Mouse (Mus musculus) megakaryocyte progenitor cell, adult 5-6 weeks (primary cell): Measurements from ENCODE around the gene Itpkb. TPM values are rescaled to one million over a fixed set of nuclear protein-coding genes. Genes with fewer than 3 reads are reported as not detected.

Source experiments
- ATAC-seq: replicated peaks from 2 replicates; pipeline ENCODE4 v1.8.0; 2016; ENCODE audit warnings: mild to moderate bottlenecking, moderate TSS enrichment, inconsistent platforms; ENCODE audit not compliant: poor library complexity
- total RNA-seq, 2 experiments: library from RNA; stranded (forward) in 1 of 2; stranded (reverse) in 1 of 2; fragments of 157-497, 149-512 nt in 1 of 2; fragments of 200-1000 nt in 1 of 2; gene quantifications; 2 replicates each; pipeline versions ENCODE4 v1.2.3 to v1.2.4; 2015 to 2017

Gene Itpkb
- total RNA-seq, 2 experiments from 2014 or later = 9.6 to 12.3 TPM

GRCm38 (mm10) chr1:180391575-180391945, 61.3 kb downstream of the Itpkb start:
- no peak for ATAC-seq

GRCm38 (mm10) chr1:180392137-180392798, 62.0 kb downstream of the Itpkb start:
- no peak for ATAC-seq

- ATAC-seq = peak; percentile 83
These were observed 62.9 kb downstream of the Itpkb start for GRCm38 (mm10) chr1:180393017-180393797.

- ATAC-seq = no peak
These were observed 63.6 kb downstream of the Itpkb start for GRCm38 (mm10) chr1:180393873-180394272.

- ATAC-seq = no peak
These were observed 67.4 kb downstream of the Itpkb start for GRCm38 (mm10) chr1:180397734-180398133.

GRCm38 (mm10) chr1:180398446-180398845, 68.2 kb downstream of the Itpkb start:
- ATAC-seq = no peak

- no peak for ATAC-seq
These were observed 70.6 kb downstream of the Itpkb start for GRCm38 (mm10) chr1:180400691-180401455.

GRCm38 (mm10) chr1:180401725-180402124, 71.4 kb downstream of the Itpkb start:
- ATAC-seq = peak; percentile 54

- ATAC-seq = no peak
These were observed 72.3 kb downstream of the Itpkb start for GRCm38 (mm10) chr1:180402481-180403081.

- no peak for ATAC-seq
These were observed 73.0 kb downstream of the Itpkb start for GRCm38 (mm10) chr1:180403357-180403693.

GRCm38 (mm10) chr1:180403694-180404606, 73.7 kb downstream of the Itpkb start:
- peak; percentile 71 for ATAC-seq

GRCm38 (mm10) chr1:180404706-180405105, 74.4 kb downstream of the Itpkb start:
- ATAC-seq = no peak

GRCm38 (mm10) chr1:180405576-180406335, 75.5 kb downstream of the Itpkb start:
- ATAC-seq = no peak

GRCm38 (mm10) chr1:180406336-180407035, 76.2 kb downstream of the Itpkb start:
- no peak for ATAC-seq

GRCm38 (mm10) chr1:180407171-180407671, 76.9 kb downstream of the Itpkb start:
- peak; percentile 48 for ATAC-seq

GRCm38 (mm10) chr1:180407727-180408719, 77.7 kb downstream of the Itpkb start:
- no peak for ATAC-seq

- ATAC-seq = no peak
These were observed 78.5 kb downstream of the Itpkb start for GRCm38 (mm10) chr1:180408832-180409231.
